Mouse (Mus musculus) kidney, adult 10 weeks (tissue): ENCODE results near the gene Dnal4. TPM values are rescaled to one million over a fixed set of nuclear protein-coding genes. Genes with fewer than 3 reads are reported as not detected.

Source experiments
- polyA plus RNA-seq: library from polyadenylated mRNA; stranded (reverse); fragments of 350-450 nt; fragmentation: Illumina TruSeq; extraction: RNeasy Lipid Tissue Mini Kit (QIAGEN cat#74804); gene quantifications from one replicate; pipeline ENCODE4 v1.2.3, GENCODE M21; 2014; ENCODE audit warnings: low read depth, low replicate concordance

The Dnal4 gene
- 1.3 TPM for polyA plus RNA-seq

GRCm38 (mm10) chr15:79777749-79778148, at the start of gene Dnal4:
Gene Dnal4 (minus strand): TSS chr15:79777849.

DNA sequence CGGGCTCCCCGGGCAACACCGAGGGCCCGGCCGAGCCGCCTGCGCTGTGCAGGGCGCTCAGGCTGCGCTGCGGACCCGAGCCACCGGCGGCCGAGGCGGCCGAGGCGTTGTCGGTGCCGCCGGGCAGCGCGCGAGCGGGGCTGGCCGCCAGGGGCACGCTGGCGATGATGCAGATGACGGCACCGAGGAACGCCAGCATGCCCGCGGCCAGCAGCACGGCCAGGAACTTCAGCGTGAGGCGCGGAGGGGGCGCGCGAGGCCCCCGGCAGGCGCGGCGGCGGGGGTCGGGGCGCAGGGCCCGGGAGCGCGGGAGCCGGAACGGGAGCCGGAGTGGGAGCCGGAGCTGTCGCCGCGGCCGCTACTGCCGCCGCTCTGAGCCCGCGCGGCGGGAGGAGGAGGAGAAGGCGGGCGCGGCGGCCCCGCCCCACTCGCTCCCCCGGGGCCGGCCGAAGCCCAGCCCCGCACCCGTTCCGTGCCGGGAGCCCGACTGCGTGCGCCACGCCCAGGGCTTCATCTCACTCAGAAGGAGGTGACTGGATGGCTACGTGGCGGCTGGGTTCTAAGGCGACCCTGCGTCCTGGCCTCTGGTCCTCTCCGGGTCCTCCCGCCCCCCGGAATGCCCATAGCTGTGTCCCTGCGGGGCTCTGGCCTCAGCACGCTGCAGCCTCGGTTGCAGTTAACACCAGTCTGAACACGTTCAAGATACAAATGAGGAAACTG, 26.9 kb upstream of the Dnal4 start, which contains the start of gene Nptxr:
TSS of gene Nptxr (minus strand) at position 415 of the 720 bp plus-strand sequence.

DNA sequence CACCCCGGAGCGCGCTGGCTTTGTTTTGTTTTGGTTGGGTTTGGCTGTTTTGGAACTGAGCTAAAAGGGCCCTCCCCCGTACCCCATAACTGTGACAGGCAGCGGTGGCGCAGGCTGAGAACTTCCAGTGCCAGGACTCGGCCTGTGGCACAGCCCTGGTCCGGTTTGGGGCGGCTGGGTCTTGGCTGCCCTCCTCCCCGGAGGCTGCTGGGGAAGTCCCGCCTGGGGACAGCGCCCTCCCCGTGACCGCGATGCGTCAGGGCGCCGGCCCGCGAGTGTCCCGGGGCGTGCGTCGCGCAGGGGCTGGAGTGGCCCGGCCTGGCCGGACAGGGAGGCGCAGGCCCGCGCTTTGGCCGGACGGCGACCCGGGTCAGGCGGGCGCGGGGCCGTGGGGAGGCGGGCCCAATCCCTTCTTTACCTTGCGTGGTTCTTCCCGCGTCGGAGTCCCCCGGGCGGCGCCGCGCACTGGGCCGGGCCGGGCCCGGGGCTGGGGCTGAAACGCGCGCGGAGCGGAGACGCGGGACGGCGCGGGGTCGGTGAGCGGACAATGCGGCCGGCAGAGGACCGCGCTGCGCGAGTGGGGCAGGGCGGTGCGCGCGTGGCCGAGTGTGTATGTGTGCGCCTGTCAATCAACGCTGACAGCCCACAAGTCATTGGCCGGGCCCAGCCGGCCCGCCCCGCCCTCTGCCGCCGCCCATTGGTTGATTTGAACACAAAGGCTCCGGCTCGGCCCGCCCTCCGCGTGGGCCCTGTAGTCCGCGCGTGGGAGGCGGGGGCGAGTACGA, 35.5 kb downstream of the Dnal4 start, which contains the start of gene Sun2:
TSS of gene Sun2 (minus strand) at position 616 of the 785 bp plus-strand sequence.

Other genes starting within 250 kb of the Dnal4 start
- gene Ddx17, start 231.1 kb downstream of the Dnal4 start, polyA plus RNA-seq, result 173 TPM
- not detected for gene Dmc1, start 172.7 kb downstream of the Dnal4 start, polyA plus RNA-seq
- gene Fam227a, start 118.9 kb downstream of the Dnal4 start, polyA plus RNA-seq, result 1.5 TPM
- gene Cby1, start 118.7 kb downstream of the Dnal4 start, polyA plus RNA-seq, result 2.2 TPM
- 247 TPM for gene Tomm22, start 107.0 kb downstream of the Dnal4 start, polyA plus RNA-seq
- 10.3 TPM for gene Josd1, start 89.9 kb downstream of the Dnal4 start, polyA plus RNA-seq
- 0.73 TPM for gene Gtpbp1, start 87.0 kb downstream of the Dnal4 start, polyA plus RNA-seq
- gene Sun2, start 35.3 kb downstream of the Dnal4 start, polyA plus RNA-seq, result 2.7 TPM
- 0.16 TPM for gene Nptxr, start 26.9 kb upstream of the Dnal4 start, polyA plus RNA-seq
- not detected for gene Npcd, start 56.4 kb upstream of the Dnal4 start, polyA plus RNA-seq
- gene Cbx6, start 56.8 kb upstream of the Dnal4 start, polyA plus RNA-seq, result 3.4 TPM
- gene Apobec3, start 113.8 kb upstream of the Dnal4 start, polyA plus RNA-seq, result 6.3 TPM
- 1.8 TPM for gene Cbx7, start 193.3 kb upstream of the Dnal4 start, polyA plus RNA-seq
- gene Pdgfb, start 237.1 kb upstream of the Dnal4 start, polyA plus RNA-seq, result 0.97 TPM